Mouse (Mus musculus) heart, embryonic 14.5 days (tissue): ENCODE measurements around the gene Dach2. TPM values are rescaled to one million over a fixed set of nuclear protein-coding genes. Genes with fewer than 3 reads are reported as not detected.

Experiments used
- ATAC-seq: fragments of 200-750 bp; cut with Nextera tagmentation; 2 replicates; pipeline ENCODE4 v1.8.0; 2017; ENCODE audit warnings: low read depth, moderate TSS enrichment; ENCODE audit not compliant: insufficient number of reproducible peaks, insufficient read depth, low FRiP score
- H3K27ac ChIP-seq, 2 experiments: fragments of 200-500 bp in 1 of 2; fragments of 300-500 bp in 1 of 2; sonication (generic) in 1 of 2; replicated peaks in 1 of 2; 2 replicates each; pipeline ENCODE4 v1.5.1; 2012 to 2014; ENCODE audit warnings: low read depth in 2 of 2, low read length in 2 of 2, control low read depth in 1 of 2, mild to moderate bottlenecking in 1 of 2, mixed read lengths in 1 of 2; ENCODE audit not compliant: control insufficient read depth in 1 of 2, insufficient read depth in 1 of 2
- H3K27me3 ChIP-seq: fragments of 300-500 bp; sonication (generic); 2 replicates; pipeline ENCODE4 v1.6.1; 2014; ENCODE audit warnings: mild to moderate bottlenecking, low read length, control low read depth; ENCODE audit not compliant: control insufficient read depth, insufficient read depth
- H3K36me3 ChIP-seq: fragments of 300-500 bp; sonication (generic); 2 replicates; pipeline ENCODE4 v1.6.1; 2014; ENCODE audit warnings: mild to moderate bottlenecking, control low read depth, low read length, mixed read lengths; ENCODE audit not compliant: control insufficient read depth, insufficient read depth
- H3K4me1 ChIP-seq, 2 experiments: fragments of 200-500 bp in 1 of 2; fragments of 300-500 bp in 1 of 2; sonication (generic) in 1 of 2; 2 replicates each; pipeline ENCODE4 v1.6.1; 2012 to 2014; ENCODE audit warnings: low read length in 2 of 2, control low read depth in 1 of 2, mixed read lengths in 1 of 2; ENCODE audit not compliant: control insufficient read depth in 2 of 2, insufficient read depth in 2 of 2
- H3K4me2 ChIP-seq: fragments of 300-500 bp; sonication (generic); 2 replicates; pipeline ENCODE4 v1.6.1; 2014; ENCODE audit warnings: mild to moderate bottlenecking, low read length
- H3K4me3 ChIP-seq, 2 experiments: fragments of 200-500 bp in 1 of 2; fragments of 300-500 bp in 1 of 2; sonication (generic) in 1 of 2; 2 replicates each; pipeline ENCODE4 v1.5.1; 2012 to 2014; ENCODE audit warnings: low read length in 2 of 2, mild to moderate bottlenecking in 2 of 2, control low read depth in 1 of 2, low read depth in 1 of 2, moderate library complexity in 1 of 2; ENCODE audit not compliant: control insufficient read depth in 1 of 2, insufficient read depth in 1 of 2
- H3K9ac ChIP-seq: fragments of 300-500 bp; sonication (generic); 2 replicates; pipeline ENCODE4 v1.6.1; 2014; ENCODE audit warnings: mild to moderate bottlenecking, low read length
- H3K9me3 ChIP-seq: fragments of 300-500 bp; sonication (generic); 2 replicates; pipeline ENCODE4 v1.6.1; 2016; ENCODE audit warnings: low read length, control low read depth; ENCODE audit not compliant: control insufficient read depth
- WGBS: fragments of 180-500 bp; shearing (Covaris S2); extraction: QIAGEN DNeasy Blood & Tissue Kit; methylation state at CpG from one replicate; pipeline ENCODE4 v1.1.7; 2014; 5-methylcytosine and 5-hydroxymethylcytosine counted together
- polyA plus RNA-seq: library from polyadenylated mRNA; unstranded; fragments of >200 nt; fragmentation: Nextera tagmentation; extraction: Ambion mirVana; gene quantifications from 2 replicates; pipeline ENCODE4 v1.2.1, GENCODE M21; 2014

Dach2 gene
- polyA plus RNA-seq, 1 experiment from 2014 or later: 0.62 TPM

GRCm38 (mm10) chrX:113421517-113422187 lies 124.3 kb downstream of the Dach2 start:
- ATAC-seq: no peak
- 40% methylated on average over 3 of the region's 3 CpGs for WGBS
- no peak overlapping the region for H3K4me2 ChIP-seq
- no peaks in the 10 kb centered on the region for H3K27me3 ChIP-seq
- H3K4me3 ChIP-seq: no peak overlapping the region
- no peaks in the 10 kb centered on the region for H3K36me3 ChIP-seq
- no peak overlapping the region for H3K27ac ChIP-seq
- no peaks in the 10 kb centered on the region for H3K9me3 ChIP-seq
- H3K4me1 ChIP-seq: no peaks in the 10 kb centered on the region
- H3K9ac ChIP-seq: no peak overlapping the region

DNA sequence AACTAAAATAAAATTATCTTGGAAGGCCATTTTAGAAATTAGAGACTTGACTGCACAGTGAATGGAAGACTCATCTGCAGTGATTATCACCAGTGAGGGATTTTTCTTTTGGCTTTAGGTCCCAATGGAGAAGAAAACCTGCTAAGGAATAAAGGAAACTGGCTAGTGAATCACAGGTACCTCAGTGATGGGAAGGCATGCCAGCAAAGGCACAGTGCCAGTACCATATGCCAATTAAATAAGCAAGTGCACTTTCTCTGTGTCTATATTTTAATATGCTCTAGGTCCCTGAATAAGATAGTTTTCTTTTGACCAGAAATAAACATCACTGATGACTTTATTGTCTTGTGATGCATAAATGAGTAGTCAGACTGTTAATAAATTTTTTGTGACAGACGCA lies 184.8 kb downstream of the Dach2 start:
- H3K9ac ChIP-seq: no peak overlapping the region
- no peaks in the 10 kb centered on the region for H3K27me3 ChIP-seq
- no peak overlapping the region for H3K4me3 ChIP-seq
- H3K4me1 ChIP-seq: no peaks in the 10 kb centered on the region
- no peaks in the 10 kb centered on the region for H3K9me3 ChIP-seq
- WGBS: 81% methylated on average over 1 of the region's 1 CpGs
- ATAC-seq: no peak
- no peaks in the 10 kb centered on the region for H3K36me3 ChIP-seq
- no peak overlapping the region for H3K27ac ChIP-seq
- no peak overlapping the region for H3K4me2 ChIP-seq

DNA sequence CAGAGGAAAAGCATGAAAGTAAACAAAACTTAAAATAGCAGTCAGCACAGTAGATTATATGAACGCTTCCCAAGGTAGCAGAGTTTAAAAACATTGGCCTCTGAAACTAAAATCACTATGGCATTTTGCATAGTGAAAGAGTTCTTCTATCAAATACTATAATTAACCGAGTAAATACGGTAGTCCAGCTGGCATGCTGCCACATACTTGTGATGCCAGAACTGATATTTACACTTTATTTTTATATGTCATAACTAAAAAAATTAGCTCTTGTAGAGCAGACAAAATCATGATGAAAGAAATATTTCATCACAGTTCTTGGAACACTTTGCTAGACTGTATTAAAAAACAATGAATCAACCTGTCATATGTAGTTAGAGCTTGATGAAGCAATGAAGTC lies 247.8 kb downstream of the Dach2 start:
- H3K27me3 ChIP-seq: no peaks in the 10 kb centered on the region
- no peak overlapping the region for H3K4me3 ChIP-seq
- 59% methylated on average over 3 of the region's 3 CpGs for WGBS
- no peaks in the 10 kb centered on the region for H3K9me3 ChIP-seq
- no peak overlapping the region for H3K4me2 ChIP-seq
- no peaks in the 10 kb centered on the region for H3K4me1 ChIP-seq
- no peak overlapping the region for H3K27ac ChIP-seq
- ATAC-seq: no peak
- H3K9ac ChIP-seq: no peak overlapping the region
- H3K36me3 ChIP-seq: no peaks in the 10 kb centered on the region

DNA sequence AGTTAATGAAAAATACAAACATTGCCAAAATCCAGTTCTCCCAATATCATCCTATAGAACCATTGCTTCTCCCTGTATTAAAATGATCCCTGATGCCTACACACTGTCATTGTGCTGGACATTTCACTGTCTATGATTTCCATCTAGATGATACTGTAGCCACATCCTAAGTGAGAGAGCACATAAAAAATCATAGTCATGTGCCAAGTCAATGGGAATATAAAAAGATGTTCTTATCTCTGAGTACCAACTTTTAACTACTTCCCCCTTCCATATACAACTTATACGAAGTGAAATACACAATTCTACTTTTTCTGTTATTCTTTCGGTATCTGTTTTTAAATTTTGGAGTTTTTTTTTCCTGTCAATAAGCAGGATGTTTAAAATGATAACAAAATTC lies 266.6 kb downstream of the Dach2 start:
- no peaks in the 10 kb centered on the region for H3K9me3 ChIP-seq
- no peak overlapping the region for H3K9ac ChIP-seq
- WGBS: 66% methylated on average over 2 of the region's 2 CpGs
- no peaks in the 10 kb centered on the region for H3K4me1 ChIP-seq
- H3K4me3 ChIP-seq: no peak overlapping the region
- H3K4me2 ChIP-seq: no peak overlapping the region
- H3K27ac ChIP-seq: no peak overlapping the region
- no peaks in the 10 kb centered on the region for H3K27me3 ChIP-seq
- ATAC-seq: no peak
- no peaks in the 10 kb centered on the region for H3K36me3 ChIP-seq

- Histone ChIP-seq H3K9me3 (no peaks in the 10 kb centered on the region), H3K4me2 (no peak overlapping the region), H3K27me3 (no peaks in the 10 kb centered on the region), H3K4me3 (no peak overlapping the region), H3K36me3 (no peaks in the 10 kb centered on the region), H3K4me1 (no peaks in the 10 kb centered on the region), H3K9ac (no peak overlapping the region), H3K27ac (no peak overlapping the region)
- no peak for ATAC-seq
These were observed 368.8 kb downstream of the Dach2 start for GRCm38 (mm10) chrX:113666069-113666468.

DNA sequence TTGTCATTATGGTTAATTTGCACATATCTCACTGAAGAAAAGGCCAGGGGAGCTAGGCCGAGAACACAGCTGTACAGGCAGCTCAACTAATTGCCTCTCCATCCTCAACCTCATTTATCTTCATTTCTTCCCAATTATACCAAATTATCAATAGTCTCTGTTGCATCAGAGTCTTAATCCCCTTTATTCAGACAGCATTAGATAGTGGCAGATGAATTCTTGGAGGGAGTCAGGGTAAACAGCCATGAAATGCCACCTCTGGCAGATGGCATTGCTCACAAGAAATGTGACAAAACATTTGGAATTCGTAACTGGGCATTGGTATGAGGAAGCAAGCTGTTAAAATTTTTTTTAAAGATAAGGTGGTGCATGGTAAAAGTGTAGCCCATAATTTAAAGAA lies 389.9 kb downstream of the Dach2 start:
- H3K27me3 ChIP-seq: no peaks in the 10 kb centered on the region
- no peak overlapping the region for H3K4me3 ChIP-seq
- H3K4me2 ChIP-seq: no peak overlapping the region
- 56% methylated on average over 2 of the region's 2 CpGs for WGBS
- H3K27ac ChIP-seq: no peak overlapping the region
- no peaks in the 10 kb centered on the region for H3K4me1 ChIP-seq
- no peaks in the 10 kb centered on the region for H3K9me3 ChIP-seq
- H3K9ac ChIP-seq: no peak overlapping the region
- no peaks in the 10 kb centered on the region for H3K36me3 ChIP-seq
- ATAC-seq: no peak

- no peak overlapping the region for H3K27ac ChIP-seq
These were observed 415.1 kb downstream of the Dach2 start for GRCm38 (mm10) chrX:113712363-113712762.

GRCm38 (mm10) chrX:113724124-113724523 lies 426.8 kb downstream of the Dach2 start:
- Histone ChIP-seq H3K4me3 (no peak overlapping the region), H3K4me2 (no peak overlapping the region), H3K9me3 (no peaks in the 10 kb centered on the region), H3K4me1 (no peaks in the 10 kb centered on the region), H3K9ac (no peak overlapping the region), H3K27ac (no peak overlapping the region), H3K27me3 (no peaks in the 10 kb centered on the region), H3K36me3 (no peaks in the 10 kb centered on the region)
- ATAC-seq: no peak

More at GRCm38 (mm10) chrX:113712363-113712762, 415.1 kb downstream of the Dach2 start:
- H3K4me1 ChIP-seq: no peaks in the 10 kb centered on the region
- no peak overlapping the region for H3K4me2 ChIP-seq
- no peaks in the 10 kb centered on the region for H3K27me3 ChIP-seq
- H3K4me3 ChIP-seq: no peak overlapping the region
- no peaks in the 10 kb centered on the region for H3K9me3 ChIP-seq
- WGBS: 68% methylated on average over 2 of the region's 2 CpGs
- no peaks in the 10 kb centered on the region for H3K36me3 ChIP-seq
- H3K9ac ChIP-seq: no peak overlapping the region
- ATAC-seq: no peak
